Comparison of ENCODE assay signal across 10 mouse cellular contexts in genomic region chr5:24475476-24476241, GRCm38 (mm10). TPM values are rescaled to one million over a fixed set of nuclear protein-coding genes. Genes with fewer than 3 reads are reported as not detected.
DNase-seq lines count a peak whose midpoint lies in the region; TF ChIP-seq lines count a peak whose summit lies in the region.
"Had no signal": no experiment of that assay in that cellular context is flagged by ENCODE, and none has a peak within 500 bp of the region (broad histone marks: within the 10 kb centered on the region; RNA-seq: fewer than 3 reads in every experiment).

No protein-coding gene starts in this region.

- no peaks in the 10 kb centered on the region for H3K9me3 ChIP-seq in embryonic facial prominence, embryonic 10.5 days

- intact Hi-C loops in left cerebral cortex, adult 2 months (cut with DNase I), result no loop called here
- intact Hi-C loops in left cerebral cortex, postnatal 25 days (cut with DNase I), result no loop called here

- peaks cover 37% of the 10 kb centered on the region for H3K27me3 ChIP-seq in embryonic facial prominence, embryonic 10.5 days (replicated peaks; ENCODE audit: low read depth, poor library complexity, severe bottlenecking)
- H3K27me3 ChIP-seq: Patski had no signal

- DNase-seq in left cerebral cortex, adult 2 months (ENCODE audit: extremely low spot score in 1 of 2, low spot score in 2 of 2), result no peak
- DNase-seq in left cerebral cortex, postnatal 25 days (ENCODE audit: low spot score in 2 of 2), result no peak
- no peak for DNase-seq in embryonic facial prominence, embryonic 10.5 days (ENCODE audit: low spot score)
- peak; percentile 54 to 72 for DNase-seq in kidney, adult 8-10 months
- peak; percentile 94 for DNase-seq in lung, postnatal 25 days (ENCODE audit: low spot score)
- DNase-seq in layer of hippocampus, postnatal 14 days (ENCODE audit: low spot score in 2 of 2), result no peak
- DNase-seq in layer of hippocampus, adult 8-10 months (ENCODE audit: low spot score in 2 of 2), result no peak
- no peak for DNase-seq in thymus, postnatal 4 days

- TF ChIP-seq CTCF in left cerebral cortex, adult 2 months (IDR thresholded peaks at IDR 0.05), result no peak

- peaks cover 61% of the 10 kb centered on the region for H3K36me3 ChIP-seq in embryonic facial prominence, embryonic 10.5 days (replicated peaks)

- H3K27ac ChIP-seq in left cerebral cortex, adult 2 months, result peak overlapping the region; percentile 10; the same call in 1 of the 2 replicates
- H3K27ac ChIP-seq in embryonic facial prominence, embryonic 10.5 days (replicated peaks), result no peak overlapping the region

- peak overlapping the region; percentile 43; the same call in 1 of the 2 replicates for H3K4me3 ChIP-seq in left cerebral cortex, adult 2 months
- peak overlapping the region; percentile 64 for H3K4me3 ChIP-seq in embryonic facial prominence, embryonic 10.5 days

- WGBS in embryonic facial prominence, embryonic 10.5 days, result 76% methylated on average over 6 of the region's 6 CpGs

- H3K4me1 ChIP-seq in embryonic facial prominence, embryonic 10.5 days, result peaks cover 57% of the 10 kb centered on the region

RNA-seq across cellular contexts. Expression of gene Agap3, which starts 23.7 kb away (rescaled TPM):
- total RNA-seq in left cerebral cortex, adult 2 months (2021), result 100 to 1,000 TPM; 527 to 560 TPM
- 100 to 1,000 TPM; 505 to 511 TPM for total RNA-seq in left cerebral cortex, postnatal 25 days (2021)
- 30.8 and 36.6 TPM in 2 replicates for polyA plus RNA-seq in embryonic facial prominence, embryonic 10.5 days (2016; fragmentation: Nextera tagmentation; extraction: Ambion mirVana)
- total RNA-seq in layer of hippocampus, postnatal 14 days (2021), result 100 to 1,000 TPM; 540 to 568 TPM
- 100 to 1,000 TPM; 563 to 611 (median 584) TPM for total RNA-seq in layer of hippocampus, adult 8-10 months (2022)

RNA-seq across cellular contexts. Expression of gene Tmub1, which starts 28.0 kb away (rescaled TPM):
- total RNA-seq in left cerebral cortex, adult 2 months (2021), result 10 to 100 TPM; 26.1 to 28.7 TPM
- total RNA-seq in left cerebral cortex, postnatal 25 days (2021), result 10 to 100 TPM; 25.9 to 27.3 TPM
- 24.7 and 25.0 TPM in 2 replicates for polyA plus RNA-seq in embryonic facial prominence, embryonic 10.5 days (2016; fragmentation: Nextera tagmentation; extraction: Ambion mirVana)
- total RNA-seq in layer of hippocampus, postnatal 14 days (2021), result 10 to 100 TPM; 23.1 to 27.5 TPM
- 10 to 100 TPM; 19.0 to 23.5 (median 19.7) TPM for total RNA-seq in layer of hippocampus, adult 8-10 months (2022)

RNA-seq across cellular contexts. Expression of gene Fastk, which starts 30.6 kb away (rescaled TPM):
- total RNA-seq in left cerebral cortex, adult 2 months (2021), result 100 to 1,000 TPM; 128 to 134 TPM
- total RNA-seq in left cerebral cortex, postnatal 25 days (2021), result 100 to 1,000 TPM; 130 to 137 TPM
- 100 and 109 TPM in 2 replicates for polyA plus RNA-seq in embryonic facial prominence, embryonic 10.5 days (2016; fragmentation: Nextera tagmentation; extraction: Ambion mirVana)
- 100 to 1,000 TPM; 113 to 116 TPM for total RNA-seq in layer of hippocampus, postnatal 14 days (2021)
- total RNA-seq in layer of hippocampus, adult 8-10 months (2022), result 100 to 1,000 TPM; 131 to 154 (median 134) TPM

RNA-seq across cellular contexts. Expression of gene Gbx1, which starts 51.3 kb away (rescaled TPM):
- total RNA-seq in left cerebral cortex, adult 2 months (2021), result under 1 TPM; 0.09 to 0.56 TPM
- under 1 TPM; 0.32 to 0.76 TPM for total RNA-seq in left cerebral cortex, postnatal 25 days (2021)
- polyA plus RNA-seq in embryonic facial prominence, embryonic 10.5 days (2016; fragmentation: Nextera tagmentation; extraction: Ambion mirVana), result 0.34 and 0.99 TPM in 2 replicates
- not detected for total RNA-seq in layer of hippocampus, postnatal 14 days (2021)
- not detected for total RNA-seq in layer of hippocampus, adult 8-10 months (2022)
- total RNA-seq: hematopoietic stem cell, adult 5-6 weeks had no signal
- polyA plus RNA-seq: Patski had no signal

RNA-seq across cellular contexts. Expression of gene Slc4a2, which starts 52.0 kb away (rescaled TPM):
- total RNA-seq in left cerebral cortex, adult 2 months (2021), result 10 to 100 TPM; 31.0 to 33.8 TPM
- 10 to 100 TPM; 28.5 to 33.2 TPM for total RNA-seq in left cerebral cortex, postnatal 25 days (2021)
- polyA plus RNA-seq in embryonic facial prominence, embryonic 10.5 days (2016; fragmentation: Nextera tagmentation; extraction: Ambion mirVana), result 35.1 and 38.4 TPM in 2 replicates
- total RNA-seq in layer of hippocampus, postnatal 14 days (2021), result 10 to 100 TPM; 33.0 to 45.8 TPM
- 10 to 100 TPM; 28.8 to 38.8 (median 33.5) TPM for total RNA-seq in layer of hippocampus, adult 8-10 months (2022)

Comparison
In these comparisons a context has a peak if more than half of its experiments do, and no peak if none do; other contexts are left out.
1. DNase-seq: peak in kidney, adult 8-10 months (2 of 2) and lung, postnatal 25 days (single experiment); none in left cerebral cortex, adult 2 months (0 of 2), left cerebral cortex, postnatal 25 days (0 of 2), embryonic facial prominence, embryonic 10.5 days (single experiment), layer of hippocampus, postnatal 14 days (0 of 2), layer of hippocampus, adult 8-10 months (0 of 2) and thymus, postnatal 4 days (single experiment).